Mouse (Mus musculus) thymus, adult 2 months (tissue): ENCODE data around the gene Bcl9l. TPM values are rescaled to one million over a fixed set of nuclear protein-coding genes. Genes with fewer than 3 reads are reported as not detected.
"Not testable (repeated sequence)": the region's sequence is repeated elsewhere in the genome, so short reads cannot be mapped to it uniquely, and the experiment has no call there.

ENCODE experiments used
- DNase-seq: peaks from one replicate; pipeline ENCODE4 v3.0.0; 2021
- H3K27ac ChIP-seq: fragments of 200-500 bp; 2 replicates; pipeline ENCODE4 v1.5.1; 2012; ENCODE audit warnings: low read length, control low read depth; ENCODE audit not compliant: control insufficient read depth, insufficient read depth
- H3K27me3 ChIP-seq: fragments of 200-500 bp; 2 replicates; pipeline ENCODE4 v1.6.1; 2012; ENCODE audit warnings: mild to moderate bottlenecking, low read length, moderate library complexity, mixed read lengths; ENCODE audit not compliant: control insufficient read depth, insufficient read depth
- H3K36me3 ChIP-seq: fragments of 200-500 bp; 2 replicates; pipeline ENCODE4 v1.6.1; 2012; ENCODE audit warnings: mild to moderate bottlenecking, low read length, moderate library complexity; ENCODE audit not compliant: control insufficient read depth, insufficient read depth
- H3K4me1 ChIP-seq: fragments of 200-500 bp; replicated peaks from 2 replicates; pipeline ENCODE4 v1.6.1; 2012; ENCODE audit warnings: low read length; ENCODE audit not compliant: control insufficient read depth, insufficient read depth
- H3K4me3 ChIP-seq: fragments of 200-500 bp; 2 replicates; pipeline ENCODE4 v1.5.1; 2012; ENCODE audit warnings: mild to moderate bottlenecking, low read length, control low read depth, moderate library complexity; ENCODE audit not compliant: control insufficient read depth, insufficient read depth
- CTCF ChIP-seq: fragments of 200-500 bp; IDR thresholded peaks from 2 replicates; pipeline ENCODE4 v1.5.1; 2012; ENCODE audit warnings: mild to moderate bottlenecking, control low read depth, low read length, moderate library complexity, borderline replicate concordance; ENCODE audit not compliant: control insufficient read depth, poor library complexity, insufficient read depth; ENCODE audit errors: extremely low read depth
- POLR2A ChIP-seq: fragments of 200-500 bp; IDR thresholded peaks from 2 replicates; pipeline ENCODE4 v1.6.1; 2012; ENCODE audit warnings: mild to moderate bottlenecking, low read length, control low read depth, moderate library complexity; ENCODE audit not compliant: control insufficient read depth, poor library complexity, insufficient read depth; ENCODE audit errors: extremely low read depth
- WGBS: fragments of 180-500 bp; shearing (Covaris S2); methylation state at CpG from one replicate; pipeline ENCODE4 v1.1.7; 2018; 5-methylcytosine and 5-hydroxymethylcytosine counted together
- polyA plus RNA-seq: library from polyadenylated mRNA; depleted of rRNA; stranded (reverse); fragments of >200 nt; gene quantifications from 2 replicates; pipeline ENCODE4 v1.2.3, GENCODE M21; 2012; rRNA removed

Gene Bcl9l
- 38.7 and 50.4 TPM in 2 replicates for polyA plus RNA-seq

- no peaks in the 10 kb centered on the region for H3K27me3 ChIP-seq
- DNase-seq, result peak; percentile 93
- 0 out of 2 replicates have a peak, but pooled peaks have one; percentile 62 for TF ChIP-seq POLR2A
- TF ChIP-seq CTCF, result peak; percentile 73; the same call in 1 of the 2 replicates
- peak within 1 kb of the TSS; percentile 8; the same call in 1 of the 2 replicates for H3K27ac ChIP-seq
- H3K36me3 ChIP-seq, result no peaks in the 10 kb centered on the region
- peak within 1 kb of the TSS; percentile 93 for H3K4me3 ChIP-seq
- under 1% methylated on average over 31 of the region's 31 CpGs for WGBS
- H3K4me1 ChIP-seq, result peaks cover 48% of the 10 kb centered on the region
These were observed at the start of gene Bcl9l for GRCm38 (mm10) chr9:44482552-44482951. Bcl9l (plus strand) TSS chr9:44482825.

GRCm38 (mm10) chr9:44435747-44436146 is 46.9 kb upstream of the Bcl9l start:
- Histone ChIP-seq H3K4me1 (no peaks in the 10 kb centered on the region; the same call in 1 of the 2 replicates), H3K27me3 (no peaks in the 10 kb centered on the region), H3K4me3 (no peak overlapping the region), H3K36me3 (no peaks in the 10 kb centered on the region), H3K27ac (no peak overlapping the region)
- WGBS, result 14% methylated on average over 6 of the region's 6 CpGs
- TF ChIP-seq CTCF, result no peak
- no peak for TF ChIP-seq POLR2A
- DNase-seq, result no peak

GRCm38 (mm10) chr9:44440961-44441360 is 41.7 kb upstream of the Bcl9l start, which contains the start of gene Foxr1:
Foxr1 (minus strand) TSS chr9:44441136.
- DNase-seq, result no peak
- H3K27ac ChIP-seq, result no peak within 1 kb of the TSS
- H3K4me1 ChIP-seq, result no peaks in the 10 kb centered on the region; the same call in 1 of the 2 replicates
- H3K27me3 ChIP-seq, result no peaks in the 10 kb centered on the region
- 94% methylated on average over 19 of the region's 19 CpGs for WGBS
- no peak within 1 kb of the TSS for H3K4me3 ChIP-seq
- H3K36me3 ChIP-seq, result no peaks in the 10 kb centered on the region
- TF ChIP-seq POLR2A (no peak), CTCF (no peak)

- DNase-seq, H3K27ac ChIP-seq, H3K36me3 ChIP-seq, H3K4me1 ChIP-seq, H3K4me3 ChIP-seq, H3K27me3 ChIP-seq: not testable (repeated sequence)
- 88% methylated on average over 7 of the region's 7 CpGs for WGBS
These were observed 38.1 kb upstream of the Bcl9l start for GRCm38 (mm10) chr9:44444402-44445025.

GRCm38 (mm10) chr9:44450387-44450786 is 32.2 kb upstream of the Bcl9l start:
- TF ChIP-seq POLR2A, result no peak
- TF ChIP-seq CTCF, result no peak
- peak; percentile 35 for DNase-seq
- Histone ChIP-seq H3K36me3 (no peaks in the 10 kb centered on the region), H3K27ac (no peak overlapping the region), H3K27me3 (no peaks in the 10 kb centered on the region), H3K4me1 (no peaks in the 10 kb centered on the region), H3K4me3 (no peak overlapping the region)

GRCm38 (mm10) chr9:44454132-44454890 is 28.3 kb upstream of the Bcl9l start:
- H3K27ac ChIP-seq, result no peak overlapping the region
- WGBS, result 30% methylated on average over 14 of the region's 14 CpGs
- DNase-seq, result peak; percentile 85
- TF ChIP-seq POLR2A (no peak), CTCF (peak; percentile 94)
- H3K4me3 ChIP-seq, result no peak overlapping the region
- H3K36me3 ChIP-seq, result no peaks in the 10 kb centered on the region
- H3K27me3 ChIP-seq, result no peaks in the 10 kb centered on the region
- no peaks in the 10 kb centered on the region for H3K4me1 ChIP-seq
